Mouse (Mus musculus) limb, embryonic 12.5 days (tissue): ENCODE results near the gene Dnajc21. TPM values are rescaled to one million over a fixed set of nuclear protein-coding genes. Genes with fewer than 3 reads are reported as not detected.

Experiments used
- ATAC-seq: fragments of 200-750 bp; cut with Nextera tagmentation; 2 replicates; pipeline ENCODE4 v1.8.0; 2017; ENCODE audit warnings: low read depth, moderate TSS enrichment; ENCODE audit not compliant: insufficient number of reproducible peaks, insufficient read depth, low FRiP score, low TSS enrichment
- H3K27ac ChIP-seq: fragments of 300-500 bp; sonication (generic); 2 replicates; pipeline ENCODE4 v1.5.1; 2016; ENCODE audit warnings: mild to moderate bottlenecking, moderate library complexity
- H3K27me3 ChIP-seq: fragments of 300-500 bp; sonication (generic); 2 replicates; pipeline ENCODE4 v1.6.1; 2016; ENCODE audit warnings: mild to moderate bottlenecking, moderate library complexity
- H3K36me3 ChIP-seq: fragments of 300-500 bp; sonication (generic); 2 replicates; pipeline ENCODE4 v1.6.1; 2016; ENCODE audit warnings: mild to moderate bottlenecking, moderate library complexity
- H3K4me1 ChIP-seq: fragments of 300-500 bp; sonication (generic); replicated peaks from 2 replicates; pipeline ENCODE4 v1.6.1; 2016
- H3K4me2 ChIP-seq: fragments of 300-500 bp; sonication (generic); 2 replicates; pipeline ENCODE4 v1.6.1; 2016; ENCODE audit warnings: mild to moderate bottlenecking, moderate library complexity
- H3K4me3 ChIP-seq: fragments of 300-500 bp; sonication (generic); replicated peaks from 2 replicates; pipeline ENCODE4 v1.5.1; 2016; ENCODE audit warnings: mild to moderate bottlenecking
- H3K9ac ChIP-seq: fragments of 300-500 bp; sonication (generic); replicated peaks from 2 replicates; pipeline ENCODE4 v1.6.1; 2016; ENCODE audit warnings: mild to moderate bottlenecking, moderate library complexity
- H3K9me3 ChIP-seq: fragments of 300-500 bp; sonication (generic); 2 replicates; pipeline ENCODE4 v1.6.1; 2016; ENCODE audit warnings: mild to moderate bottlenecking, moderate library complexity
- WGBS: fragments of 180-500 bp; shearing (Covaris S2); methylation state at CpG from one replicate; pipeline ENCODE4 v1.1.7; 2016; 5-methylcytosine and 5-hydroxymethylcytosine counted together
- polyA plus RNA-seq: library from polyadenylated mRNA; unstranded; fragments of >200 nt; fragmentation: Nextera tagmentation; extraction: Ambion mirVana; gene quantifications from 2 replicates; pipeline ENCODE4 v1.2.1, GENCODE M21; 2016

Dnajc21 gene
- polyA plus RNA-seq, 1 experiment from 2014 or later = 17.2 TPM

GRCm38 (mm10) chr15:10485484-10486364, 15.4 kb upstream of the Dnajc21 start, which contains the start of the genes Brix1 and Rad1:
Brix1 (minus strand) TSS chr15:10485947.
Rad1 (plus strand) TSS chr15:10486018.
- peak within 1 kb of the TSS; percentile 86 for H3K9ac ChIP-seq
- H3K4me3 ChIP-seq = peak within 1 kb of the TSS; percentile 83
- peaks cover 18% of the 10 kb centered on the region for H3K4me1 ChIP-seq
- peaks cover 44% of the 10 kb centered on the region for H3K36me3 ChIP-seq
- ATAC-seq = peak; percentile 99
- no peaks in the 10 kb centered on the region for H3K9me3 ChIP-seq
- H3K27me3 ChIP-seq = no peaks in the 10 kb centered on the region
- WGBS = under 1% methylated on average over 58 of the region's 58 CpGs
- peak within 1 kb of the TSS; percentile 70 for H3K4me2 ChIP-seq
- H3K27ac ChIP-seq = peak within 1 kb of the TSS; percentile 87

GRCm38 (mm10) chr15:10470941-10471340, 625 bp upstream of the Dnajc21 start:
- Histone ChIP-seq H3K27ac (no peak overlapping the region), H3K4me2 (peak overlapping the region; percentile 87), H3K9ac (peak overlapping the region; percentile 47; the same call in 1 of the 2 replicates), H3K36me3 (peaks cover 15% of the 10 kb centered on the region), H3K4me1 (peaks cover 9% of the 10 kb centered on the region), H3K27me3 (no peaks in the 10 kb centered on the region), H3K9me3 (no peaks in the 10 kb centered on the region), H3K4me3 (peak overlapping the region; percentile 81)
- WGBS = 12% methylated on average over 3 of the region's 3 CpGs
- ATAC-seq = peak; percentile 27; the same call in 1 of the 2 replicates

GRCm38 (mm10) chr15:10469641-10470150, 620 bp downstream of the Dnajc21 start:
- Histone ChIP-seq H3K36me3 (peaks cover 5% of the 10 kb centered on the region), H3K9me3 (no peaks in the 10 kb centered on the region), H3K27me3 (no peaks in the 10 kb centered on the region), H3K4me2 (peak overlapping the region; percentile 87), H3K4me1 (peaks cover 9% of the 10 kb centered on the region), H3K27ac (peak overlapping the region; percentile 67), H3K4me3 (peak overlapping the region; percentile 81), H3K9ac (peak overlapping the region; percentile 78)
- peak; percentile 7; the same call in 1 of the 2 replicates for ATAC-seq
- under 1% methylated on average over 40 of the region's 40 CpGs for WGBS

GRCm38 (mm10) chr15:10468761-10469160, 1.6 kb downstream of the Dnajc21 start:
- no peaks in the 10 kb centered on the region for H3K36me3 ChIP-seq
- no peak overlapping the region for H3K4me3 ChIP-seq
- no peaks in the 10 kb centered on the region for H3K27me3 ChIP-seq
- H3K9me3 ChIP-seq = no peaks in the 10 kb centered on the region
- peaks cover 9% of the 10 kb centered on the region for H3K4me1 ChIP-seq
- no peak overlapping the region for H3K27ac ChIP-seq
- WGBS = 86% methylated on average over 3 of the region's 3 CpGs
- peak overlapping the region; percentile 87 for H3K4me2 ChIP-seq
- ATAC-seq = no peak
- no peak overlapping the region for H3K9ac ChIP-seq

- Histone ChIP-seq H3K9ac (no peak overlapping the region), H3K4me3 (no peak overlapping the region), H3K4me1 (peaks cover 9% of the 10 kb centered on the region), H3K9me3 (no peaks in the 10 kb centered on the region), H3K27me3 (no peaks in the 10 kb centered on the region), H3K27ac (no peak overlapping the region), H3K4me2 (no peak overlapping the region), H3K36me3 (peaks cover 23% of the 10 kb centered on the region)
- WGBS = 89% methylated on average over 3 of the region's 3 CpGs
- ATAC-seq = no peak
Measured at GRCm38 (mm10) chr15:10464678-10465077, 5.6 kb downstream of the Dnajc21 start.

GRCm38 (mm10) chr15:10463555-10463954, 6.8 kb downstream of the Dnajc21 start:
- Histone ChIP-seq H3K9me3 (no peaks in the 10 kb centered on the region), H3K27me3 (no peaks in the 10 kb centered on the region), H3K9ac (no peak overlapping the region), H3K27ac (no peak overlapping the region), H3K36me3 (peaks cover 32% of the 10 kb centered on the region), H3K4me1 (no peaks in the 10 kb centered on the region), H3K4me2 (no peak overlapping the region), H3K4me3 (no peak overlapping the region)
- 85% methylated on average over 5 of the region's 5 CpGs for WGBS
- no peak for ATAC-seq

- no peak for ATAC-seq
- no peaks in the 10 kb centered on the region for H3K4me1 ChIP-seq
- H3K9ac ChIP-seq = no peak overlapping the region
- no peak overlapping the region for H3K27ac ChIP-seq
- 91% methylated on average over 12 of the region's 12 CpGs for WGBS
- no peaks in the 10 kb centered on the region for H3K27me3 ChIP-seq
- no peak overlapping the region for H3K4me3 ChIP-seq
- H3K36me3 ChIP-seq = peaks cover 49% of the 10 kb centered on the region
- H3K4me2 ChIP-seq = no peak overlapping the region
- H3K9me3 ChIP-seq = no peaks in the 10 kb centered on the region
Measured at GRCm38 (mm10) chr15:10460986-10461385, 9.3 kb downstream of the Dnajc21 start.

- Histone ChIP-seq H3K27ac (no peak overlapping the region), H3K36me3 (peaks cover 45% of the 10 kb centered on the region)
- ATAC-seq = no peak
Measured at GRCm38 (mm10) chr15:10447102-10447501, 23.2 kb downstream of the Dnajc21 start.

GRCm38 (mm10) chr15:10442275-10442674, 28.0 kb downstream of the Dnajc21 start:
- Histone ChIP-seq H3K9me3 (no peaks in the 10 kb centered on the region), H3K27me3 (no peaks in the 10 kb centered on the region), H3K27ac (no peak overlapping the region), H3K36me3 (peaks cover 29% of the 10 kb centered on the region), H3K9ac (no peak overlapping the region), H3K4me2 (no peak overlapping the region), H3K4me1 (no peaks in the 10 kb centered on the region), H3K4me3 (no peak overlapping the region)
- no peak for ATAC-seq
- WGBS = 98% methylated on average over 1 of the region's 1 CpGs

More at GRCm38 (mm10) chr15:10447102-10447501, 23.2 kb downstream of the Dnajc21 start:
- Histone ChIP-seq H3K9ac (no peak overlapping the region), H3K4me2 (no peak overlapping the region), H3K27me3 (no peaks in the 10 kb centered on the region), H3K4me3 (no peak overlapping the region), H3K4me1 (no peaks in the 10 kb centered on the region), H3K9me3 (no peaks in the 10 kb centered on the region)
- 80% methylated on average over 3 of the region's 3 CpGs for WGBS

GRCm38 (mm10) chr15:10441493-10441892, 28.8 kb downstream of the Dnajc21 start:
- no peaks in the 10 kb centered on the region for H3K4me1 ChIP-seq
- no peak overlapping the region for H3K27ac ChIP-seq
- no peak overlapping the region for H3K4me3 ChIP-seq
- peaks cover 24% of the 10 kb centered on the region for H3K36me3 ChIP-seq
- 0 out of 2 replicates have a peak, but pooled peaks cover under 1% of the 10 kb centered on the region for H3K9me3 ChIP-seq
- no peak overlapping the region for H3K9ac ChIP-seq
- no peaks in the 10 kb centered on the region for H3K27me3 ChIP-seq
- no peak for ATAC-seq
- WGBS = 93% methylated on average over 9 of the region's 9 CpGs
- H3K4me2 ChIP-seq = no peak overlapping the region

GRCm38 (mm10) chr15:10439963-10440362, 30.4 kb downstream of the Dnajc21 start:
- H3K9me3 ChIP-seq = 0 out of 2 replicates have a peak, but pooled peaks cover 3% of the 10 kb centered on the region
- peaks cover 12% of the 10 kb centered on the region for H3K36me3 ChIP-seq
- WGBS = 79% methylated on average over 6 of the region's 6 CpGs
- no peaks in the 10 kb centered on the region for H3K27me3 ChIP-seq
- H3K9ac ChIP-seq = no peak overlapping the region
- H3K4me3 ChIP-seq = no peak overlapping the region
- no peak overlapping the region for H3K4me2 ChIP-seq
- ATAC-seq = no peak
- no peak overlapping the region for H3K27ac ChIP-seq
- H3K4me1 ChIP-seq = no peaks in the 10 kb centered on the region
